Mouse (Mus musculus) kidney, postnatal 0 days (tissue): Measurements from ENCODE around the gene Tceal3. TPM values are rescaled to one million over a fixed set of nuclear protein-coding genes. Genes with fewer than 3 reads are reported as not detected.
"Not testable (repeated sequence)": the region's sequence is repeated elsewhere in the genome, so short reads cannot be mapped to it uniquely, and the experiment has no call there.

ENCODE experiments used
- ATAC-seq: fragments of 200-750 bp; cut with Nextera tagmentation; replicated peaks from 2 replicates; pipeline ENCODE4 v1.8.0; 2017; ENCODE audit warnings: low read depth, moderate number of reproducible peaks, moderate TSS enrichment, moderate library complexity; ENCODE audit not compliant: low FRiP score
- DNase-seq: peaks from one replicate; pipeline ENCODE4 v3.0.0-alpha.2; 2016; ENCODE audit warnings: low spot score
- H3K27ac ChIP-seq: fragments of 300-500 bp; sonication (generic); 2 replicates; pipeline ENCODE4 v1.5.1; 2014; ENCODE audit warnings: mild to moderate bottlenecking
- H3K27me3 ChIP-seq: fragments of 300-500 bp; sonication (generic); 2 replicates; pipeline ENCODE4 v1.6.1; 2014; ENCODE audit warnings: low read length, mixed read lengths; ENCODE audit not compliant: insufficient read depth
- H3K36me3 ChIP-seq: fragments of 300-500 bp; sonication (generic); 2 replicates; pipeline ENCODE4 v1.6.1; 2014; ENCODE audit warnings: low read length, mixed read lengths; ENCODE audit not compliant: insufficient read depth
- H3K4me1 ChIP-seq: fragments of 300-500 bp; sonication (generic); replicated peaks from 2 replicates; pipeline ENCODE4 v1.6.1; 2014; ENCODE audit warnings: antibody characterized with exemption, low read length, mixed read lengths; ENCODE audit not compliant: insufficient read depth
- H3K4me2 ChIP-seq: fragments of 300-500 bp; sonication (generic); 2 replicates; pipeline ENCODE4 v1.6.1; 2014; ENCODE audit warnings: mild to moderate bottlenecking, low read length, moderate library complexity, mixed read lengths
- H3K4me3 ChIP-seq: fragments of 300-500 bp; sonication (generic); replicated peaks from 2 replicates; pipeline ENCODE4 v1.5.1; 2014; ENCODE audit warnings: low read depth, low read length
- H3K9ac ChIP-seq: fragments of 300-500 bp; sonication (generic); 2 replicates; pipeline ENCODE4 v1.6.1; 2014; ENCODE audit warnings: low read depth, low read length
- H3K9me3 ChIP-seq: fragments of 300-500 bp; sonication (generic); replicated peaks from 2 replicates; pipeline ENCODE4 v1.6.1; 2016; ENCODE audit warnings: low read length, inconsistent platforms, mixed read lengths
- CTCF ChIP-seq: IDR thresholded peaks from 2 replicates; pipeline ENCODE4 v1.5.1; 2016; ENCODE audit warnings: antibody characterized with exemption, low read depth, mild to moderate bottlenecking, moderate library complexity
- WGBS: fragments of 180-500 bp; shearing (Covaris S2); extraction: QIAGEN DNeasy Blood & Tissue Kit; methylation state at CpG from one replicate; pipeline ENCODE4 v1.1.7; 2014; 5-methylcytosine and 5-hydroxymethylcytosine counted together
- polyA plus RNA-seq: library from polyadenylated mRNA; unstranded; fragments of >200 nt; fragmentation: Nextera tagmentation; extraction: Ambion mirVana; gene quantifications from 2 replicates; pipeline ENCODE4 v1.2.1, GENCODE M21; 2015

Tceal3 gene
- 6.0 and 7.1 TPM in 2 replicates for polyA plus RNA-seq

- ATAC-seq: no peak
- H3K4me2 ChIP-seq: no peak within 1 kb of the TSS
- WGBS: 53% methylated on average over 12 of the region's 12 CpGs
- H3K9ac ChIP-seq: no peak within 1 kb of the TSS
- no peak for DNase-seq
- H3K36me3 ChIP-seq: no peaks in the 10 kb centered on the region
- no peaks in the 10 kb centered on the region for H3K4me1 ChIP-seq
- no peaks in the 10 kb centered on the region for H3K9me3 ChIP-seq
- H3K4me3 ChIP-seq: no peak within 1 kb of the TSS
- no peak within 1 kb of the TSS for H3K27ac ChIP-seq
- no peaks in the 10 kb centered on the region for H3K27me3 ChIP-seq
- TF ChIP-seq CTCF: no peak
These were observed at the start of gene Tceal3 for GRCm38 (mm10) chrX:136590199-136590896. TSS of gene Tceal3 (plus strand) at chrX:136590842.

GRCm38 (mm10) chrX:136543956-136544355 is 46.7 kb upstream of the Tceal3 start, which contains the start of gene Kir3dl2:
TSS of gene Kir3dl2 (minus strand) at chrX:136544056.
- not testable (repeated sequence) for H3K27me3 ChIP-seq, H3K36me3 ChIP-seq, ATAC-seq, H3K4me3 ChIP-seq, H3K27ac ChIP-seq, H3K4me2 ChIP-seq, H3K9ac ChIP-seq, DNase-seq, H3K9me3 ChIP-seq, H3K4me1 ChIP-seq
- 65% methylated on average over 1 of the region's 1 CpGs for WGBS

DNA sequence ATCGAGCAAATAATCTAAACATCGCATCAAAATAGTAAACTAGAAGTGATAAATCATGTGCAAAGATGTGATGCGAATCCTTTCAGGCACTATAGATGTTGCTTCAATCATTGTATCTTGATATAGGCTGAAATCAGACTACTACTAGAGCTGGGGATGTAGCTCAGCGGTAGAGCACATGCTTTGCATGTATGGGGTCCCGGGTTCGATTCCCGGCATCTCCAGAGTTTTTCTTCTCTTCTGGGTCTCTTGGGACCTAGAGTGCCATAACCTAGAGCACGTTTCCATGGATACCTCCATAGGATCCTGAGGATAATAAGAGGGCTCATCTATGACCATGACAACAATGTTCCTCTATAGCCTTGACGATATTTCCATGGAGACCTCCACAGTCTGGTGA is 21.5 kb upstream of the Tceal3 start:
- not testable (repeated sequence) for H3K27ac ChIP-seq, H3K4me3 ChIP-seq, DNase-seq, H3K9me3 ChIP-seq, H3K9ac ChIP-seq, H3K27me3 ChIP-seq, H3K36me3 ChIP-seq, ATAC-seq, H3K4me1 ChIP-seq, H3K4me2 ChIP-seq
- WGBS: 88% methylated on average over 9 of the region's 9 CpGs

- 91% methylated on average over 1 of the region's 1 CpGs for WGBS
These were observed 6.0 kb upstream of the Tceal3 start for GRCm38 (mm10) chrX:136584617-136585016.

GRCm38 (mm10) chrX:136590897-136591257 is 235 bp downstream of the Tceal3 start:
- Histone ChIP-seq H3K27me3 (no peaks in the 10 kb centered on the region), H3K27ac (no peak overlapping the region), H3K4me3 (no peak overlapping the region), H3K9me3 (no peaks in the 10 kb centered on the region), H3K9ac (no peak overlapping the region), H3K4me1 (no peaks in the 10 kb centered on the region), H3K4me2 (no peak overlapping the region), H3K36me3 (no peaks in the 10 kb centered on the region)
- 37% methylated on average over 2 of the region's 2 CpGs for WGBS
- DNase-seq (no peak), ATAC-seq (no peak)
- no peak for TF ChIP-seq CTCF

More at GRCm38 (mm10) chrX:136584617-136585016, 6.0 kb upstream of the Tceal3 start:
- Histone ChIP-seq H3K9ac (no peak overlapping the region), H3K27me3 (no peaks in the 10 kb centered on the region), H3K9me3 (no peaks in the 10 kb centered on the region), H3K36me3 (no peaks in the 10 kb centered on the region), H3K4me2 (no peak overlapping the region), H3K27ac (no peak overlapping the region), H3K4me1 (no peaks in the 10 kb centered on the region), H3K4me3 (no peak overlapping the region)
- DNase-seq: no peak
- no peak for ATAC-seq
- no peak for TF ChIP-seq CTCF

DNA sequence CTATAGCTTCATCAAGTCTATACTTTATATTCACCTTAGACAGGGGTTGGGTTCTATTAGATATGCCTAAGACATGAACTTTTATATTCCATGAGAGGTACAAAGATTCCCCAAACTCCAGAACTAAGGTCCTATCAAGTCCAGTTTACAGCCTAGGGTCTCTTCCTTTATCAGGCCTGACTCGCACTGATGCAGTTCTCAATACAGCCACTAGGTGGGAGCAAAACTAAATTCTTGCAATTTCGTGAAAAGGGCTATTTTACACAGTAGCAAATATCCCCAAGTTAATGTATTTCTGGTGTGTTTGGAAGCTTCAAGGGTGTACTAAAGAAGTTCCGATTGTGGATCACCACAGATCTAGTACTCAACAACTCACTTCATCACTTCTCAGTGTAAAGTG is 8.8 kb downstream of the Tceal3 start:
- H3K4me2 ChIP-seq: no peak overlapping the region
- H3K27ac ChIP-seq: no peak overlapping the region
- ATAC-seq (no peak), DNase-seq (peak; percentile 26)
- WGBS: 24% methylated on average over 3 of the region's 3 CpGs
- H3K4me1 ChIP-seq: no peaks in the 10 kb centered on the region
- no peaks in the 10 kb centered on the region for H3K9me3 ChIP-seq
- H3K36me3 ChIP-seq: no peaks in the 10 kb centered on the region
- H3K27me3 ChIP-seq: no peaks in the 10 kb centered on the region
- peak; percentile 73 for TF ChIP-seq CTCF
- H3K4me3 ChIP-seq: no peak overlapping the region
- no peak overlapping the region for H3K9ac ChIP-seq

GRCm38 (mm10) chrX:136606951-136607350 is 16.3 kb downstream of the Tceal3 start:
- Histone ChIP-seq H3K4me3 (no peak overlapping the region), H3K9me3 (no peaks in the 10 kb centered on the region), H3K27me3 (no peaks in the 10 kb centered on the region), H3K4me1 (no peaks in the 10 kb centered on the region), H3K4me2 (no peak overlapping the region), H3K36me3 (no peaks in the 10 kb centered on the region), H3K27ac (no peak overlapping the region), H3K9ac (no peak overlapping the region)
- 79% methylated on average over 4 of the region's 4 CpGs for WGBS
- DNase-seq (no peak), ATAC-seq (no peak)
- TF ChIP-seq CTCF: no peak
